Mouse (Mus musculus) lung, embryonic 16.5 days (tissue): ENCODE results near the gene Rps8. TPM values are rescaled to one million over a fixed set of nuclear protein-coding genes. Genes with fewer than 3 reads are reported as not detected.

Experiments
- ATAC-seq: fragments of 200-750 bp; cut with Nextera tagmentation; 2 replicates; pipeline ENCODE4 v1.8.0; 2017; ENCODE audit warnings: low read depth, mild to moderate bottlenecking, moderate library complexity
- H3K27ac ChIP-seq: fragments of 300-500 bp; sonication (generic); 2 replicates; pipeline ENCODE4 v1.5.1; 2014; ENCODE audit warnings: mild to moderate bottlenecking, control low read depth, low read length
- H3K27me3 ChIP-seq: fragments of 300-500 bp; sonication (generic); 2 replicates; pipeline ENCODE4 v1.6.1; 2014; ENCODE audit warnings: low read depth, low read length, mixed read lengths; ENCODE audit not compliant: control insufficient read depth, insufficient read depth
- H3K36me3 ChIP-seq: fragments of 300-500 bp; sonication (generic); 2 replicates; pipeline ENCODE4 v1.6.1; 2014; ENCODE audit warnings: low read length; ENCODE audit not compliant: control insufficient read depth, insufficient read depth
- H3K4me1 ChIP-seq: fragments of 300-500 bp; sonication (generic); replicated peaks from 2 replicates; pipeline ENCODE4 v1.6.1; 2014; ENCODE audit warnings: low read length, mixed read lengths; ENCODE audit not compliant: control insufficient read depth, insufficient read depth
- H3K4me2 ChIP-seq: fragments of 300-500 bp; sonication (generic); 2 replicates; pipeline ENCODE4 v1.6.1; 2014; ENCODE audit warnings: low read depth, low read length, control low read depth
- H3K4me3 ChIP-seq: fragments of 300-500 bp; sonication (generic); 2 replicates; pipeline ENCODE4 v1.5.1; 2014; ENCODE audit warnings: mild to moderate bottlenecking, low read length, control low read depth
- H3K9ac ChIP-seq: fragments of 300-500 bp; sonication (generic); 2 replicates; pipeline ENCODE4 v1.6.1; 2014; ENCODE audit warnings: low read length, control low read depth
- H3K9me3 ChIP-seq: fragments of 300-500 bp; sonication (generic); 2 replicates; pipeline ENCODE4 v1.6.1; 2016; ENCODE audit warnings: low read length; ENCODE audit not compliant: control insufficient read depth
- WGBS: fragments of 180-500 bp; shearing (Covaris S2); extraction: QIAGEN DNeasy Blood & Tissue Kit; methylation state at CpG from one replicate; pipeline ENCODE4 v1.1.7; 2014; 5-methylcytosine and 5-hydroxymethylcytosine counted together
- polyA plus RNA-seq: library from polyadenylated mRNA; unstranded; fragments of >200 nt; fragmentation: Nextera tagmentation; extraction: Ambion mirVana; gene quantifications from 2 replicates; pipeline ENCODE4 v1.2.1, GENCODE M21; 2015

Rps8 gene
- polyA plus RNA-seq, 1 experiment from 2014 or later: 904 TPM

- ATAC-seq: no peak
- Histone ChIP-seq H3K4me1 (peaks cover 18% of the 10 kb centered on the region), H3K4me3 (no peak overlapping the region), H3K9me3 (no peaks in the 10 kb centered on the region), H3K9ac (no peak overlapping the region), H3K27me3 (peaks cover 7% of the 10 kb centered on the region), H3K4me2 (no peak overlapping the region), H3K27ac (no peak overlapping the region), H3K36me3 (no peaks in the 10 kb centered on the region)
- 76% methylated on average over 6 of the region's 6 CpGs for WGBS
Measured at GRCm38 (mm10) chr4:117130790-117131189, 25.3 kb downstream of the Rps8 start.

GRCm38 (mm10) chr4:117127991-117128686 is 27.9 kb downstream of the Rps8 start:
- Histone ChIP-seq H3K9me3 (no peaks in the 10 kb centered on the region), H3K4me3 (no peak overlapping the region), H3K4me1 (peaks cover 32% of the 10 kb centered on the region), H3K9ac (no peak overlapping the region), H3K27me3 (peaks cover 7% of the 10 kb centered on the region), H3K27ac (no peak overlapping the region), H3K36me3 (no peaks in the 10 kb centered on the region), H3K4me2 (no peak overlapping the region)
- ATAC-seq: no peak
- 82% methylated on average over 33 of the region's 33 CpGs for WGBS

GRCm38 (mm10) chr4:117126675-117127290 is 29.3 kb downstream of the Rps8 start, which contains the start of gene Tctex1d4:
Gene Tctex1d4 (plus strand): TSS chr4:117126794.
- no peak for ATAC-seq
- WGBS: 74% methylated on average over 9 of the region's 9 CpGs
- H3K27me3 ChIP-seq: no peaks in the 10 kb centered on the region
- H3K4me3 ChIP-seq: no peak within 1 kb of the TSS
- H3K9me3 ChIP-seq: no peaks in the 10 kb centered on the region
- H3K4me1 ChIP-seq: peaks cover 25% of the 10 kb centered on the region
- peak within 1 kb of the TSS; percentile 80 for H3K27ac ChIP-seq
- no peaks in the 10 kb centered on the region for H3K36me3 ChIP-seq
- no peak within 1 kb of the TSS for H3K4me2 ChIP-seq
- H3K9ac ChIP-seq: peak within 1 kb of the TSS; percentile 42

GRCm38 (mm10) chr4:117125910-117126674 is 30.0 kb downstream of the Rps8 start:
- Histone ChIP-seq H3K4me2 (no peak overlapping the region), H3K36me3 (no peaks in the 10 kb centered on the region), H3K27ac (peak overlapping the region; percentile 80), H3K27me3 (no peaks in the 10 kb centered on the region), H3K4me1 (peaks cover 28% of the 10 kb centered on the region), H3K4me3 (no peak overlapping the region), H3K9me3 (no peaks in the 10 kb centered on the region), H3K9ac (peak overlapping the region; percentile 42)
- peak; percentile 72 for ATAC-seq
- WGBS: 31% methylated on average over 15 of the region's 15 CpGs

- H3K27me3 ChIP-seq: no peaks in the 10 kb centered on the region
- H3K9me3 ChIP-seq: no peaks in the 10 kb centered on the region
- H3K9ac ChIP-seq: peak within 1 kb of the TSS; percentile 42
- H3K4me3 ChIP-seq: no peak within 1 kb of the TSS
- 0 out of 2 replicates have a peak within 1 kb of the TSS, but pooled peaks have one; percentile 11 for H3K4me2 ChIP-seq
- H3K4me1 ChIP-seq: peaks cover 28% of the 10 kb centered on the region
- no peaks in the 10 kb centered on the region for H3K36me3 ChIP-seq
- H3K27ac ChIP-seq: peak within 1 kb of the TSS; percentile 80
- peak; percentile 70 for ATAC-seq
- 24% methylated on average over 8 of the region's 8 CpGs for WGBS
Measured at GRCm38 (mm10) chr4:117125348-117125909, 30.6 kb downstream of the Rps8 start, which contains the start of gene Btbd19. Gene Btbd19 (minus strand): TSS chr4:117125725.

- H3K9ac ChIP-seq: peak overlapping the region; percentile 42
- no peaks in the 10 kb centered on the region for H3K36me3 ChIP-seq
- no peak overlapping the region for H3K4me3 ChIP-seq
- peak overlapping the region; percentile 80 for H3K27ac ChIP-seq
- peaks cover 32% of the 10 kb centered on the region for H3K4me1 ChIP-seq
- no peaks in the 10 kb centered on the region for H3K27me3 ChIP-seq
- 0 out of 2 replicates have a peak overlapping the region, but pooled peaks have one; percentile 11 for H3K4me2 ChIP-seq
- 36% methylated on average over 14 of the region's 14 CpGs for WGBS
- H3K9me3 ChIP-seq: no peaks in the 10 kb centered on the region
- no peak for ATAC-seq
Measured at GRCm38 (mm10) chr4:117124518-117125347, 31.3 kb downstream of the Rps8 start.

- H3K27ac ChIP-seq: peak overlapping the region; percentile 80; the same call in 1 of the 2 replicates
- no peak overlapping the region for H3K9ac ChIP-seq
- no peak for ATAC-seq
- no peaks in the 10 kb centered on the region for H3K27me3 ChIP-seq
- H3K4me1 ChIP-seq: peaks cover 34% of the 10 kb centered on the region
- no peak overlapping the region for H3K4me3 ChIP-seq
- no peak overlapping the region for H3K4me2 ChIP-seq
- H3K9me3 ChIP-seq: no peaks in the 10 kb centered on the region
- 66% methylated on average over 3 of the region's 3 CpGs for WGBS
- H3K36me3 ChIP-seq: no peaks in the 10 kb centered on the region
Measured at GRCm38 (mm10) chr4:117124218-117124517, 31.9 kb downstream of the Rps8 start.

GRCm38 (mm10) chr4:117123546-117124217 is 32.4 kb downstream of the Rps8 start:
- Histone ChIP-seq H3K4me2 (no peak overlapping the region), H3K36me3 (no peaks in the 10 kb centered on the region), H3K9me3 (no peaks in the 10 kb centered on the region), H3K27me3 (no peaks in the 10 kb centered on the region), H3K4me1 (peaks cover 34% of the 10 kb centered on the region), H3K9ac (no peak overlapping the region), H3K4me3 (no peak overlapping the region), H3K27ac (no peak overlapping the region)
- ATAC-seq: no peak
- 61% methylated on average over 7 of the region's 9 CpGs for WGBS
